Mouse (Mus musculus): ENCODE measurements around the gene Dtx4. TPM values are rescaled to one million over a fixed set of nuclear protein-coding genes. Genes with fewer than 3 reads are reported as not detected.

Dtx4 gene
- total RNA-seq, 2 experiments from 2014 or later: 36.0 to 36.3 TPM

DNA sequence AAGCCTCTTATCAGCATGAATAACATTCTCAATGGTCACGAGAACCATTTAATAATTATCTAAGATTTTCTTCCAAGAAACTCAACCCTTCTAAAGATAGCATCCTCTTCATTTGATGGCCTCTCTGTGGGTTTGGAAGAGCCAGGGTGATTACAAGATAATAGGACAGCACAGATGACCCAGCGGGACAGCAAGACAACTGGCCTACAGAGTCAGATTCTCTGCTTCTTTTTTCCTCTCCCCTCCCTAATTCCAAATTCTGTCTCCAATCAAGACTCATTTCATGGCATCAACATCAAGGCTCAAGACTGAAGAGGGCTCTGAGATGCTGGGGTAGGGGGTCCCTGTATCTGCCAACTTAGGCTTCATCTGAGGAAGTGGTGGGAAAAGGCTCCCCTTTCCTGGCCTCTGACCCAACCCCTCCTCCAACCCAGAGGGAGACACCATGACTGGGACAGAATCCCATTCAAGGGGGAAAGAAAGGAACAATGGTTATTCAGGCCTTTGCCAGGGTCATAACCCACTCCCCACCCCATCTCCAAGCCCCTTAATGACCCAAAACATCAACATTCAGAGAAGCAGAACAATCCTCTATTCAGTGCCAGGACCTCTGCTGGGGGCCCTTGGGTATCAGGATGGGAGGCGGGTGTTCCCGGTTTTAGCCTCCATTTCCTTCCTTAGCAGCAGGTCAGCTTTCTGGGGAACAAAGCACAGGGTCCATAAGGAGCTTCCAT, 7.6 kb downstream of the Dtx4 start:
- intact Hi-C loops (cut with DNase I): no loop called here
- no peak for TF ChIP-seq CTCF (IDR thresholded peaks at IDR 0.05)
- Histone ChIP-seq H3K4me3 (no peak overlapping the region), H3K27ac (no peak overlapping the region)
- DNase-seq (ENCODE audit: extremely low spot score in 1 of 2, low spot score in 2 of 2): no peak

DNA sequence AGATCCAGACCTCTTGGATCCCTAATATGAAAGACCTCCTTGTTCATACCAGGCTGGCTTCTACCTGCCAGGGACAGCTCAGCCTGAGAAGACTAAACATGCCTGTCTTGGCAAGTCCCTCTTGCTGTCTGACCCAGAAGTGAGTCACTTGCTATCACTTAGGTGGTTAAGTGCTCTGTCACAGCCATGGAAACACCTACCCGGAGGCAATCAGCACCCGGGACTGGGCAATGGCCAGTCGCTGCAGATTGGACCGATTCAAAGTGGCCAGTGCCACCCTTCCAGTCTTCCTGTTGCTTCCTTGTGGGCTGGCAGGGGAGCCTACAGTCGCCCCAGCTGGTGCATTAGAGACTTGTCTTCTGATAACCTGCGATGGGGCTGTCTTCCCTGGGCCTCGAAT, 9.6 kb downstream of the Dtx4 start:
- H3K4me3 ChIP-seq: no peak overlapping the region
- no peak overlapping the region for H3K27ac ChIP-seq
- no peak for TF ChIP-seq CTCF (IDR thresholded peaks at IDR 0.05)
- DNase-seq (ENCODE audit: extremely low spot score in 1 of 2, low spot score in 2 of 2): no peak
- intact Hi-C loops (cut with DNase I): no loop called here

- no peak for DNase-seq (ENCODE audit: extremely low spot score in 1 of 2, low spot score in 2 of 2)
- Histone ChIP-seq H3K27ac (no peak overlapping the region), H3K4me3 (no peak overlapping the region)
- TF ChIP-seq CTCF (IDR thresholded peaks at IDR 0.05): no peak
- intact Hi-C loops (cut with DNase I): no loop called here
Observed at GRCm38 (mm10) chr19:12489675-12490570, 11.3 kb downstream of the Dtx4 start.

GRCm38 (mm10) chr19:12488969-12489674, 12.1 kb downstream of the Dtx4 start:
- Histone ChIP-seq H3K4me3 (no peak overlapping the region), H3K27ac (no peak overlapping the region; the same call in 1 of the 2 replicates)
- no peak for TF ChIP-seq CTCF (IDR thresholded peaks at IDR 0.05)
- intact Hi-C loops (cut with DNase I): no loop called here
- no peak for DNase-seq (ENCODE audit: extremely low spot score in 1 of 2, low spot score in 2 of 2)

GRCm38 (mm10) chr19:12488205-12488966, 12.9 kb downstream of the Dtx4 start:
- Histone ChIP-seq H3K27ac (peak overlapping the region; percentile 2; the same call in 1 of the 2 replicates), H3K4me3 (no peak overlapping the region)
- intact Hi-C loops (cut with DNase I): no loop called here
- no peak for DNase-seq (ENCODE audit: extremely low spot score in 1 of 2, low spot score in 2 of 2)
- TF ChIP-seq CTCF (IDR thresholded peaks at IDR 0.05): peak; percentile 70

DNA sequence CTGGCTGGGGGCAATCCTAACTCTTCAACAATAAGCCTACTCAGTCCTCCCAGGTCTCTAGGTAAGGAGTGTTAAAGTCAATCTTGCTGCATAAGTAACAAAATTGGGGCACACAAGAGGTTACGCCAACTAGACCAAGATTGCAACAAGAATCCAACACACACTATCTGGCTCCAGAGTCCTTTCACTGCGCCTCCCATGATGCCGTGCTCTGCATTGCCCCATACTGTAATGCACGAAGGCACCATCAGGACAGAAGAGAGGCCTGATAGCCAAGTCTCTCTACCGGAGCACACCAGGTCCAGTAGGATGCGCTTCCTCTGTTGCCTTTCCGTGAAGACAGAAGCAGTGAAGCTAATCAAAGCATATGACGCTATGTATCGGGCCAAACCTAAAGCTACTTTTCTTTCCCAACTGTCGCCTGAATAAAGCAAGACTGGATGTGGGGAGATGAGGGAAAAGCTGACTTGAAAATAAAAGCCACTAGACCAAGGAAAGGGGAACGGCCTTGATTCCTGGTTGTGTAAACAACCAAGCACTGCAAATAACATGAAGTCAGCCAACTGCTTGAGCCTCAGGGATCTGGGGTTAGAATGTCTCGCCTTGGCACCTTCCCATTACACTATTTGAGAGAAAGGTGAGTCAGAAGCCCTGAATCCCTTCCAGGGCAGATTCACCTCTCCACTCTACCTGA, 13.6 kb downstream of the Dtx4 start:
- no peak for DNase-seq (ENCODE audit: extremely low spot score in 1 of 2, low spot score in 2 of 2)
- intact Hi-C loops (cut with DNase I): no loop called here
- Histone ChIP-seq H3K27ac (peak overlapping the region; percentile 2), H3K4me3 (no peak overlapping the region)
- no peak for TF ChIP-seq CTCF (IDR thresholded peaks at IDR 0.05)

DNA sequence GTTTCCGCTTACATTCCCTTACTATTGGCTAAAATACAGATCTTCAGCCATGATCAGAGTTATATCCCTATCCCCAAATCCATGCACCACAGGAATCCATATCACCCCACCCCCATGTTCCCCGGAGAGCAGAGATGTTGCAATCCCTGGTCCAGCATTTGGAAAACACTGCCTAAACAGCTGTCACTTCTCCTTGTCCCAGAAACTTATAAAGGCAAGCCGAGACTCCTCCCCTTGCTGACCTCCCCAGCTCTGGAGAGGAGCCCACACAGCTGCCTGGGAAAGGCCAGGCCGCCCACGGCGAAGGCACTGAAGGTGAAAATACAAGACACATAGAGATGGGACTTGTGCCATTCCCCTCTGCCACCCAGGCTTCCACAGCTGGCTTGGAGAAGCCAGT, 14.4 kb downstream of the Dtx4 start:
- intact Hi-C loops (cut with DNase I): no loop called here
- H3K4me3 ChIP-seq: no peak overlapping the region
- no peak for DNase-seq (ENCODE audit: extremely low spot score in 1 of 2, low spot score in 2 of 2)
- peak overlapping the region; percentile 2 for H3K27ac ChIP-seq
- TF ChIP-seq CTCF (IDR thresholded peaks at IDR 0.05): no peak

- Histone ChIP-seq H3K4me3 (no peak overlapping the region), H3K27ac (no peak overlapping the region)
- intact Hi-C loops (cut with DNase I): no loop called here
- no peak for DNase-seq (ENCODE audit: extremely low spot score in 1 of 2, low spot score in 2 of 2)
- TF ChIP-seq CTCF (IDR thresholded peaks at IDR 0.05): no peak
Observed at GRCm38 (mm10) chr19:12485631-12486030, 15.6 kb downstream of the Dtx4 start.

DNA sequence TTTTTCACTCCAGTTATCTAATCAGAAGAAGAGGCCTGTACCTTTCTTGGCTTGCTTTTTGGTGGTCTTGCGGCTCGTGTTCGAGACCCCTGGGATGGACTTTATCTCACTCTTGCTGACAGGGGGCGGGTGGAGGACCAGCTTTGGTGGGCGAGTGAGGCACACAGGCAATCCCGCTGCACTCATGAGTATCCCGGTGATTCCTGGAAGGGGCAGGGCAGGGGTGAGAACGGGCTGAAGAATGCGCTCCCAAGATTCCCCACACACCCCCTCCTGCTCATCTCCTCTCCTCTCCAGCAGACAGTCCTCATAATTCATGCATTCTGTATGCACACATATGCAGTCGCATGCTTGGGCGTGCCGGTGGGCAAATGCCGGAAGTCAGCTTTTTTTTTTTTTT, 16.0 kb downstream of the Dtx4 start:
- no peak overlapping the region; the same call in 1 of the 2 replicates for H3K27ac ChIP-seq
- intact Hi-C loops (cut with DNase I): no loop called here

DNA sequence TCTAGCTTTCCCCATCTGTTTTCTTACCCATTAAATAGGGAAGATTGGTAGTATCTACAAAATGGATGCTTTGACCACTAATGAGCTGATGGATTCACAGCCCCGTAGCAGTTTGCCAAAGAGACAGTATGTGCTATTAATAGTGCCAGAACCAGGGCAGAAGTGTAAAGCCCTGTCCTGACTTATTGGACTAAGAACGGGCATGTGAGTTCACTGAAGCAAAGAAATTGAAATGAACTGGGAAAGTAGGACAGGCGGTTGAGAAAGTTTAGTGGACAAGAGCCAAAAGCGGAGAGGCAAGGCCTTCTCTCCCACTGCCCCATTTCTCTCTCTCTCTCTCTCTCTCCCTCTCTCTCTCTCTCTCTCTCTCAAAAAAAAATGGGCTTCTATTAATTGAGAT, 17.0 kb downstream of the Dtx4 start:
- no peak overlapping the region for H3K4me3 ChIP-seq
- no peak for TF ChIP-seq CTCF (IDR thresholded peaks at IDR 0.05)
- intact Hi-C loops (cut with DNase I): no loop called here
- no peak for DNase-seq (ENCODE audit: extremely low spot score in 1 of 2, low spot score in 2 of 2)
- peak overlapping the region; percentile 66 for H3K27ac ChIP-seq

More for the DNA sequence above, 16.0 kb downstream of the Dtx4 start:
- DNase-seq (ENCODE audit: extremely low spot score in 1 of 2, low spot score in 2 of 2): no peak
- no peak for TF ChIP-seq CTCF (IDR thresholded peaks at IDR 0.05)
- no peak overlapping the region for H3K4me3 ChIP-seq

DNA sequence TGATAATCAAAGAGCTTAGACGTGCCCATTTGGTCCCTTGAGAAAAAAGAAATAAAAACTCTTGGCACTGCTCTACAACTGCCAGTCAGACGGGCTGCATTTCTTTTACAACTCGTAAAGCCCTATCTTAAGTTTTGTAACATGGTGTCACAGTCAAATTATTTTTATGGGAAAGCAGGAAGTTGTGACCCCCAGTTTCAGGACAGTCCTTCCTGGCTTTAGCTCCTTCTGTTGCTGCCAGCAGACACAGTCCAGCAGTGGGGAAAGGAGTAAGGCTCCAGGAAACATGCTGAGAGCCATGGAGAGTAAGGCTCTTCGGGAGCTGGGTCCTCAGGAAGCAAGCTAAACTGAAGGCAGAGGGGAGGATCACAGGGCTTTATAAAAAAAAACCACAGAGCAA, 17.5 kb downstream of the Dtx4 start:
- intact Hi-C loops (cut with DNase I): no loop called here
- no peak for DNase-seq (ENCODE audit: extremely low spot score in 1 of 2, low spot score in 2 of 2)
- peak overlapping the region; percentile 66 for H3K27ac ChIP-seq

More for the DNA sequence above, 17.5 kb downstream of the Dtx4 start:
- H3K4me3 ChIP-seq: no peak overlapping the region
- no peak for TF ChIP-seq CTCF (IDR thresholded peaks at IDR 0.05)
